8 mouse cellular contexts compared by ENCODE assay signal in genomic region chr6:48593158-48594042, GRCm38 (mm10). TPM values are rescaled to one million over a fixed set of nuclear protein-coding genes. Genes with fewer than 3 reads are reported as not detected.
DNase-seq lines count a peak whose midpoint lies in the region; ATAC-seq and TF ChIP-seq lines count a peak whose summit lies in the region.

TSS of gene Repin1 (plus strand) at chr6:48593883.
TSS of gene Gm44965 (plus strand) at chr6:48593941.

- H3K4me2 ChIP-seq in forebrain, embryonic 13.5 days: peak within 1 kb of the TSS; percentile 75
- H3K4me2 ChIP-seq in heart, postnatal 0 days (ENCODE audit: low read depth, low read length): peak within 1 kb of the TSS; percentile 89
- peak within 1 kb of the TSS; percentile 66 for H3K4me2 ChIP-seq in liver, embryonic 14.5 days (ENCODE audit: low read depth)

- no peaks in the 10 kb centered on the region for H3K27me3 ChIP-seq in forebrain, embryonic 13.5 days
- H3K27me3 ChIP-seq in heart, postnatal 0 days (ENCODE audit: control insufficient read depth, insufficient read depth, low read length): no peaks in the 10 kb centered on the region
- H3K27me3 ChIP-seq in liver, embryonic 14.5 days (ENCODE audit: control insufficient read depth, insufficient read depth, low read length): no peaks in the 10 kb centered on the region
- no peaks in the 10 kb centered on the region for H3K27me3 ChIP-seq in splenic B cell, adult 2 months (ENCODE audit: control insufficient read depth, insufficient read depth, low read length, poor library complexity, severe bottlenecking)

- peak within 1 kb of the TSS; percentile 76 for H3K27ac ChIP-seq in brown adipose tissue, adult 24 weeks (replicated peaks; ENCODE audit: low read depth, low read length)
- H3K27ac ChIP-seq in forebrain, embryonic 13.5 days: peak within 1 kb of the TSS; percentile 89
- H3K27ac ChIP-seq in heart, postnatal 0 days (ENCODE audit: low read depth): peak within 1 kb of the TSS; percentile 90
- no peak within 1 kb of the TSS for H3K27ac ChIP-seq in liver, embryonic 14.5 days

- H3K9ac ChIP-seq in forebrain, embryonic 13.5 days: peak within 1 kb of the TSS; percentile 84
- peak within 1 kb of the TSS; percentile 78 for H3K9ac ChIP-seq in heart, postnatal 0 days (replicated peaks; ENCODE audit: low read depth, low read length)
- H3K9ac ChIP-seq in liver, embryonic 14.5 days (replicated peaks): peak within 1 kb of the TSS; percentile 56

- 4% methylated on average over 45 of the region's 45 CpGs for WGBS in forebrain, embryonic 13.5 days
- WGBS in heart, postnatal 0 days: 8% methylated on average over 45 of the region's 45 CpGs
- WGBS in liver, embryonic 14.5 days (ENCODE audit: insufficient replicate concordance): 9% methylated on average over 45 of the region's 45 CpGs

- peaks cover 25% of the 10 kb centered on the region for H3K9me3 ChIP-seq in forebrain, embryonic 13.5 days (replicated peaks)
- 0 out of 2 replicates have a peak, but pooled peaks cover 7% of the 10 kb centered on the region for H3K9me3 ChIP-seq in heart, postnatal 0 days (replicated peaks; ENCODE audit: control insufficient read depth, low read length)
- H3K9me3 ChIP-seq in liver, embryonic 14.5 days (ENCODE audit: control insufficient read depth, low read length): no peaks in the 10 kb centered on the region; the same call in 1 of the 2 replicates

- H3K4me1 ChIP-seq in brown adipose tissue, adult 24 weeks (ENCODE audit: control insufficient read depth, insufficient read depth, insufficient read length, low read length): peaks cover 5% of the 10 kb centered on the region
- peaks cover 18% of the 10 kb centered on the region for H3K4me1 ChIP-seq in forebrain, embryonic 13.5 days
- peaks cover 30% of the 10 kb centered on the region for H3K4me1 ChIP-seq in heart, postnatal 0 days (ENCODE audit: control insufficient read depth, insufficient read depth)
- 0 out of 4 replicates have a peak, but pooled peaks cover 0 to 2% of the 10 kb centered on the region in 2 experiments for H3K4me1 ChIP-seq in liver, embryonic 14.5 days (replicated peaks; ENCODE audit: control insufficient read depth in 2 of 2, insufficient read depth in 2 of 2, low read length in 1 of 2)

- peak; percentile 93 for ATAC-seq in forebrain, embryonic 13.5 days
- ATAC-seq in heart, postnatal 0 days (ENCODE audit: insufficient read depth, low read depth): peak; percentile 94
- ATAC-seq in liver, embryonic 14.5 days (ENCODE audit: insufficient read depth): peak; percentile 82

- peaks cover 34% of the 10 kb centered on the region for H3K36me3 ChIP-seq in forebrain, embryonic 13.5 days (ENCODE audit: poor library complexity, severe bottlenecking)
- H3K36me3 ChIP-seq in heart, postnatal 0 days (replicated peaks; ENCODE audit: control insufficient read depth, insufficient read depth, low read length): peaks cover 27% of the 10 kb centered on the region
- no peaks in the 10 kb centered on the region; the same call in 1 of the 2 replicates for H3K36me3 ChIP-seq in liver, embryonic 14.5 days (replicated peaks; ENCODE audit: control insufficient read depth, insufficient read depth, low read depth)
- H3K36me3 ChIP-seq in splenic B cell, adult 2 months (ENCODE audit: control insufficient read depth, insufficient read depth, low read length, poor library complexity, severe bottlenecking): no peaks in the 10 kb centered on the region

- peak; percentile 29; the same call in 1 of the 2 replicates for TF ChIP-seq CTCF in heart, postnatal 0 days (IDR thresholded peaks at IDR 0.05; ENCODE audit: low read depth)
- TF ChIP-seq CTCF in liver, embryonic 14.5 days (IDR thresholded peaks at IDR 0.05; ENCODE audit: low read depth): 0 out of 2 replicates have a peak, but pooled peaks have one; percentile 29

- DNase-seq in CD4-positive helper T cell, adult 2 months (ENCODE audit: low read depth, low spot score): peak; percentile 71
- peak; percentile 86 for DNase-seq in heart, postnatal 0 days (ENCODE audit: low spot score)
- peak; percentile 96 to 98 for DNase-seq in kidney, postnatal 36 days
- DNase-seq in liver, embryonic 14.5 days (ENCODE audit: low read depth in 3 of 3, low spot score in 3 of 3): peak; percentile 37 to 52 (median 37)
- peak; percentile 81 for DNase-seq in natural killer cell, adult 2 months (ENCODE audit: low spot score in 2 of 2)
- peak; percentile 74 for DNase-seq in splenic B cell, adult 2 months (ENCODE audit: low read depth, low spot score)

- peak; percentile 94 for TF ChIP-seq EP300 in heart, postnatal 0 days (IDR thresholded peaks at IDR 0.05; ENCODE audit: low read depth)
- no peak for TF ChIP-seq EP300 in liver, embryonic 14.5 days (IDR thresholded peaks at IDR 0.05; ENCODE audit: low read depth)

- H3K4me3 ChIP-seq in brown adipose tissue, adult 24 weeks (ENCODE audit: insufficient read depth, low read depth, low read length): peak within 1 kb of the TSS; percentile 89
- H3K4me3 ChIP-seq in forebrain, embryonic 13.5 days: peak within 1 kb of the TSS; percentile 70
- peak within 1 kb of the TSS; percentile 69 for H3K4me3 ChIP-seq in heart, postnatal 0 days (ENCODE audit: low read depth, low read length)
- H3K4me3 ChIP-seq in liver, embryonic 14.5 days (ENCODE audit: insufficient read depth in 1 of 2, low read depth in 2 of 2, low read length in 2 of 2): peak within 1 kb of the TSS; percentile 61 to 62

RNA-seq across cellular contexts. Expression of gene Repin1, which starts in this region (rescaled TPM):
- polyA plus RNA-seq in brown adipose tissue, adult 24 weeks (2012; ENCODE audit: insufficient read depth, insufficient read length, missing spikeins): 14.1 and 17.4 TPM in 2 replicates
- polyA plus RNA-seq in forebrain, embryonic 13.5 days (2015; fragmentation: Nextera tagmentation; extraction: Ambion mirVana): 35.8 and 38.8 TPM in 2 replicates
- 49.7 and 50.3 TPM in 2 replicates for total RNA-seq in heart, postnatal 0 days (2014; rRNA removed; ENCODE audit: low replicate concordance)
- 16.6 and 17.5 TPM in 2 replicates for polyA plus RNA-seq in heart, postnatal 0 days (2015; fragmentation: Nextera tagmentation; extraction: Ambion mirVana)
- 7.1 and 7.3 TPM in 2 replicates for polyA plus RNA-seq in liver, embryonic 14.5 days (2012; rRNA removed)
- polyA plus RNA-seq in liver, embryonic 14.5 days (2014; fragmentation: Nextera tagmentation; extraction: Ambion mirVana): 6.3 and 6.5 TPM in 2 replicates

RNA-seq across cellular contexts. Expression of gene Gm44965, which starts in this region (rescaled TPM):
- polyA plus RNA-seq in brown adipose tissue, adult 24 weeks (2012; ENCODE audit: insufficient read depth, insufficient read length, missing spikeins): not detected in 2 replicates
- 1.7 TPM in 1 of 2 replicates, not detected in the other for polyA plus RNA-seq in forebrain, embryonic 13.5 days (2015; fragmentation: Nextera tagmentation; extraction: Ambion mirVana)
- not detected in 2 replicates for total RNA-seq in heart, postnatal 0 days (2014; rRNA removed; ENCODE audit: low replicate concordance)
- polyA plus RNA-seq in heart, postnatal 0 days (2015; fragmentation: Nextera tagmentation; extraction: Ambion mirVana): not detected in 2 replicates
- polyA plus RNA-seq in liver, embryonic 14.5 days (2012; rRNA removed): not detected in 2 replicates
- not detected in 2 replicates for polyA plus RNA-seq in liver, embryonic 14.5 days (2014; fragmentation: Nextera tagmentation; extraction: Ambion mirVana)

Comparison
In these comparisons a context has a peak if more than half of its experiments do, and no peak if none do; other contexts are left out.
1. DNase-seq: peak in every context shown above with its lines; median percentile 97 in kidney, postnatal 36 days; 86 in heart, postnatal 0 days; 81 in natural killer cell, adult 2 months; 74 in splenic B cell, adult 2 months; 71 in CD4-positive helper T cell, adult 2 months; 37 in liver, embryonic 14.5 days.